Mouse (Mus musculus) spleen, adult 2 months (tissue): ENCODE measurements at regions not wholly inside any gene's neighbourhood (a gene's known extent, or its start where the extent isn't known, plus 50 kb on each side); places are given as distances from the start of the nearest gene placed in this dataset.

ENCODE experiments used
- CTCF ChIP-seq: fragments of 200-500 bp; IDR thresholded peaks from 2 replicates; pipeline ENCODE4 v1.5.1; 2011; ENCODE audit warnings: mild to moderate bottlenecking, inconsistent platforms; ENCODE audit not compliant: insufficient read depth, insufficient read length, insufficient replicate concordance; ENCODE audit errors: extremely low read depth
- POLR2A ChIP-seq: fragments of 200-500 bp; IDR thresholded peaks from 2 replicates; pipeline ENCODE4 v1.6.1; 2011; ENCODE audit warnings: low read depth, low read length, inconsistent platforms

DNA sequence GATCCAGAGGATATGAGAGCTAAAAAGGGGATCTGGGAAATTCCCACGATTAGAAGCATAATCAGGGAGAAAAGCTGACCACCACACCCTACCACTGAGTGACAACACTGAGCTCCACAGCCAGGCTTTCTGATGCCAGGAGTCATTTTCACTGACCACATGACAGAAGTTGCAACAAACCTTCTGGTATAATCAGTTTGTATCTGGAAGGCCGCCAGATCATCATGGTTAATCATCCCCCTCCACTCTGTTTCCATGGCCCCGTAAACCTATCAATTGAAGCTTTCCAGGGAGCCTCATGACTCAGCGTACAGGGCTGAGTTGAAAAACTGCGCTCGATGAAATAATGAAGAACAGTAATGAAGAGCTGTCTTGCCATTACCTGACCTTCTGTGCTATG, 316.9 kb downstream of the H2al1j start:
- no peak for TF ChIP-seq POLR2A
- TF ChIP-seq CTCF = no peak
